Mouse (Mus musculus): ENCODE data around the gene Crim1. TPM values are rescaled to one million over a fixed set of nuclear protein-coding genes. Genes with fewer than 3 reads are reported as not detected.

The Crim1 gene
- total and polyA plus RNA-seq, 3 experiments, result 14.1 to 72.8 (median 21.9) TPM

- DNase-seq (ENCODE audit: extremely low read depth), result no peak
- Histone ChIP-seq H3K79me2 (replicated peaks; ENCODE audit: control insufficient read depth, extremely low read depth, insufficient read depth, poor library complexity, severe bottlenecking) (peaks cover 47% of the 10 kb centered on the region), H3K36me3 (replicated peaks in 1 of 2; ENCODE audit: control insufficient read depth in 1 of 2, insufficient read depth in 1 of 2, low read length in 1 of 2) (peaks cover 16 to 64% of the 10 kb centered on the region in 2 experiments), H3K27me3 (replicated peaks) (no peaks in the 10 kb centered on the region), H3K4me2 (ENCODE audit: insufficient read depth, low read depth, poor library complexity, severe bottlenecking) (no peak overlapping the region), H3K4me1 (ENCODE audit: control insufficient read depth in 1 of 2, insufficient read depth in 2 of 2) (peaks cover 16 to 42% of the 10 kb centered on the region in 2 experiments), H3K4me3 (replicated peaks in 1 of 3; ENCODE audit: low read depth in 2 of 3, low read length in 2 of 3, poor library complexity in 1 of 3) (no peak overlapping the region), H3K9me3 (replicated peaks; ENCODE audit: low read length) (peaks cover 6% of the 10 kb centered on the region), H3K9ac (ENCODE audit: insufficient read depth, low read depth) (no peak overlapping the region), H3K27ac (ENCODE audit: insufficient read depth, low read depth) (no peak overlapping the region)
- no peak for TF ChIP-seq ZNF384 (IDR thresholded peaks at IDR 0.05; ENCODE audit: low read depth, low read length)
- no peak for TF ChIP-seq JUN (IDR thresholded peaks at IDR 0.05; ENCODE audit: insufficient read depth, low read depth, low read length)
- TF ChIP-seq NRF1 (IDR thresholded peaks at IDR 0.05; ENCODE audit: low read depth, low read length), result no peak
- TF ChIP-seq MAX (IDR thresholded peaks at IDR 0.05; ENCODE audit: low read length), result no peak
- no peak for TF ChIP-seq TCF12 (IDR thresholded peaks at IDR 0.05; ENCODE audit: low read depth, low read length)
- no peak for TF ChIP-seq MAFK (IDR thresholded peaks at IDR 0.05; ENCODE audit: insufficient replicate concordance, low read length)
- TF ChIP-seq GABPA (IDR thresholded peaks at IDR 0.05; ENCODE audit: insufficient replicate concordance, low read depth, low read length), result no peak
- dilution Hi-C loops (cut with MboI; ENCODE audit: extremely low pct_ligation_motif_present, extremely low pct_unique_long_range_greater_than_20kb, low sequenced_read_pairs) (no loop called here), in situ Hi-C loops (cut with MboI; ENCODE audit: low pct_ligation_motif_present, low pct_unique_long_range_greater_than_20kb, low sequenced_read_pairs) (no loop called here)
Observed at GRCm38 (mm10) chr17:78255711-78256110, 55.7 kb downstream of the Crim1 start.

GRCm38 (mm10) chr17:78256534-78256933 lies 56.5 kb downstream of the Crim1 start:
- TF ChIP-seq USF1 (IDR thresholded peaks at IDR 0.05; ENCODE audit: low read depth, low read length) (no peak), SMC3 (IDR thresholded peaks at IDR 0.05; ENCODE audit: low read depth, low read length) (no peak)
- in situ Hi-C loops (cut with MboI; ENCODE audit: low pct_ligation_motif_present, low pct_unique_long_range_greater_than_20kb, low sequenced_read_pairs) (no loop called here), dilution Hi-C loops (cut with MboI; ENCODE audit: extremely low pct_ligation_motif_present, extremely low pct_unique_long_range_greater_than_20kb, low sequenced_read_pairs) (no loop called here)
- H3K27me3 ChIP-seq (replicated peaks), result no peaks in the 10 kb centered on the region
- no peak overlapping the region for H3K9ac ChIP-seq (ENCODE audit: insufficient read depth, low read depth)
- no peak overlapping the region for H3K27ac ChIP-seq (ENCODE audit: insufficient read depth, low read depth)
- peaks cover 38% of the 10 kb centered on the region for H3K79me2 ChIP-seq (replicated peaks; ENCODE audit: control insufficient read depth, extremely low read depth, insufficient read depth, poor library complexity, severe bottlenecking)
- no peak for DNase-seq (ENCODE audit: extremely low read depth)
- no peak overlapping the region for H3K4me3 ChIP-seq (replicated peaks in 1 of 3; ENCODE audit: low read depth in 2 of 3, low read length in 2 of 3, poor library complexity in 1 of 3)
- no peak overlapping the region for H3K4me2 ChIP-seq (ENCODE audit: insufficient read depth, low read depth, poor library complexity, severe bottlenecking)
- H3K36me3 ChIP-seq (replicated peaks in 1 of 2; ENCODE audit: control insufficient read depth in 1 of 2, insufficient read depth in 1 of 2, low read length in 1 of 2), result peaks cover 16 to 60% of the 10 kb centered on the region in 2 experiments
- H3K9me3 ChIP-seq (replicated peaks; ENCODE audit: low read length), result peaks cover 6% of the 10 kb centered on the region
- peaks cover 16 to 37% of the 10 kb centered on the region in 2 experiments for H3K4me1 ChIP-seq (ENCODE audit: control insufficient read depth in 1 of 2, insufficient read depth in 2 of 2)

GRCm38 (mm10) chr17:78261684-78262083 lies 61.6 kb downstream of the Crim1 start:
- Histone ChIP-seq H3K36me3 (replicated peaks in 1 of 2; ENCODE audit: control insufficient read depth in 1 of 2, insufficient read depth in 1 of 2, low read length in 1 of 2) (peaks cover 7 to 47% of the 10 kb centered on the region in 2 experiments), H3K4me3 (replicated peaks in 1 of 3; ENCODE audit: low read depth in 2 of 3, low read length in 2 of 3, poor library complexity in 1 of 3) (no peak overlapping the region), H3K27ac (ENCODE audit: insufficient read depth, low read depth) (no peak overlapping the region), H3K4me2 (ENCODE audit: insufficient read depth, low read depth, poor library complexity, severe bottlenecking) (no peak overlapping the region), H3K4me1 (ENCODE audit: control insufficient read depth in 1 of 2, insufficient read depth in 2 of 2) (peaks cover 6 to 32% of the 10 kb centered on the region in 2 experiments; a peak in 3 of 4 replicates), H3K9me3 (replicated peaks; ENCODE audit: low read length) (peaks cover 5% of the 10 kb centered on the region), H3K9ac (ENCODE audit: insufficient read depth, low read depth) (no peak overlapping the region), H3K79me2 (replicated peaks; ENCODE audit: control insufficient read depth, extremely low read depth, insufficient read depth, poor library complexity, severe bottlenecking) (peaks cover 31% of the 10 kb centered on the region), H3K27me3 (replicated peaks) (no peaks in the 10 kb centered on the region)
- DNase-seq (ENCODE audit: extremely low read depth), result no peak
- no peak for TF ChIP-seq POLR2A (IDR thresholded peaks at IDR 0.05; ENCODE audit: low read depth, low read length)
- no peak for TF ChIP-seq ZMIZ1 (IDR thresholded peaks at IDR 0.05; ENCODE audit: low read depth, low read length)
- no peak for TF ChIP-seq UBTF (IDR thresholded peaks at IDR 0.05; ENCODE audit: low read depth, low read length)
- no peak for TF ChIP-seq EP300 (IDR thresholded peaks at IDR 0.05; ENCODE audit: low read length)
- TF ChIP-seq BHLHE40 (IDR thresholded peaks at IDR 0.05; ENCODE audit: low read depth, low read length), result no peak
- no peak for TF ChIP-seq MXI1 (IDR thresholded peaks at IDR 0.05; ENCODE audit: low read depth, low read length)
- no peak for TF ChIP-seq MEF2A (IDR thresholded peaks at IDR 0.05; ENCODE audit: borderline replicate concordance, low read depth, low read length)
- no peak for TF ChIP-seq TCF12 (IDR thresholded peaks at IDR 0.05; ENCODE audit: low read depth, low read length)
- TF ChIP-seq PAX5 (IDR thresholded peaks at IDR 0.05; ENCODE audit: low read length), result no peak
- dilution Hi-C loops (cut with MboI; ENCODE audit: extremely low pct_ligation_motif_present, extremely low pct_unique_long_range_greater_than_20kb, low sequenced_read_pairs), result no loop called here
- in situ Hi-C loops (cut with MboI; ENCODE audit: low pct_ligation_motif_present, low pct_unique_long_range_greater_than_20kb, low sequenced_read_pairs), result no loop called here

Measured in CH12.LX (cell line).